Mouse (Mus musculus): ENCODE data around the gene Sp1.

- TF ChIP-seq CTCF (IDR thresholded peaks at IDR 0.05; ENCODE audit: low read depth) (no peak), EP300 (optimal IDR thresholded peaks at IDR 0.05) (no peak)
Measured at GRCm38 (mm10) chr15:102483136-102483535, 77.2 kb downstream of the Sp1 start.

Data from stomach, postnatal 0 days (tissue).